In genomic region chr15:63412649-63413048, GRCm38 (mm10) we compare ENCODE assay signal across 16 mouse cellular contexts.
"Had no signal": no experiment of that assay in that cellular context is flagged by ENCODE, and none has a peak within 500 bp of the region (broad histone marks: within the 10 kb centered on the region; RNA-seq: fewer than 3 reads in every experiment).

No protein-coding gene starts in this region.

- H3K36me3 ChIP-seq: liver, embryonic 12.5 days; midbrain, embryonic 10.5 days; midbrain, embryonic 12.5 days; neural tube, embryonic 12.5 days had no signal

- H3K4me3 ChIP-seq: liver, embryonic 12.5 days; midbrain, embryonic 10.5 days; midbrain, embryonic 12.5 days; neural tube, embryonic 12.5 days had no signal

- H3K4me1 ChIP-seq: liver, embryonic 12.5 days; midbrain, embryonic 10.5 days; midbrain, embryonic 12.5 days; neural tube, embryonic 12.5 days had no signal

- H3K27ac ChIP-seq: liver, embryonic 12.5 days; liver, embryonic 14.5 days; midbrain, embryonic 10.5 days; midbrain, embryonic 12.5 days; neural tube, embryonic 12.5 days had no signal

- H3K27me3 ChIP-seq: liver, embryonic 12.5 days; midbrain, embryonic 12.5 days; neural tube, embryonic 12.5 days had no signal

- ATAC-seq: liver, embryonic 12.5 days; midbrain, embryonic 16.5 days had no signal

- DNase-seq: lung, adult 2 months; midbrain, embryonic 14.5 days; retina, postnatal 1 day; right cerebral cortex, adult 18-20 months; right cerebral cortex, postnatal 25 days; right cerebral cortex, postnatal 4 days; spleen, adult 18-20 months; thymus, adult 18-20 months; thymus, postnatal 14 days; thymus, postnatal 36 days had no signal

- H3K9me3 ChIP-seq: liver, embryonic 12.5 days; midbrain, embryonic 10.5 days; midbrain, embryonic 12.5 days; neural tube, embryonic 12.5 days had no signal

- H3K9ac ChIP-seq: liver, embryonic 12.5 days; liver, embryonic 14.5 days; midbrain, embryonic 12.5 days; neural tube, embryonic 12.5 days had no signal

- H3K4me2 ChIP-seq: liver, embryonic 12.5 days; midbrain, embryonic 12.5 days; neural tube, embryonic 12.5 days had no signal
